Mouse (Mus musculus) cerebellum, adult 2 months (tissue): ENCODE data around the gene Abhd4.

Experiments used
- CTCF ChIP-seq: fragments of 200-500 bp; IDR thresholded peaks from 2 replicates; pipeline ENCODE4 v1.5.1; 2011; ENCODE audit warnings: low read depth, mild to moderate bottlenecking, control low read depth, low read length, moderate library complexity, borderline replicate concordance; ENCODE audit not compliant: insufficient read depth
- POLR2A ChIP-seq: fragments of 200-500 bp; IDR thresholded peaks from 2 replicates; pipeline ENCODE4 v1.6.1; 2011; ENCODE audit warnings: low read length, control low read depth, borderline replicate concordance; ENCODE audit not compliant: insufficient read depth

DNA sequence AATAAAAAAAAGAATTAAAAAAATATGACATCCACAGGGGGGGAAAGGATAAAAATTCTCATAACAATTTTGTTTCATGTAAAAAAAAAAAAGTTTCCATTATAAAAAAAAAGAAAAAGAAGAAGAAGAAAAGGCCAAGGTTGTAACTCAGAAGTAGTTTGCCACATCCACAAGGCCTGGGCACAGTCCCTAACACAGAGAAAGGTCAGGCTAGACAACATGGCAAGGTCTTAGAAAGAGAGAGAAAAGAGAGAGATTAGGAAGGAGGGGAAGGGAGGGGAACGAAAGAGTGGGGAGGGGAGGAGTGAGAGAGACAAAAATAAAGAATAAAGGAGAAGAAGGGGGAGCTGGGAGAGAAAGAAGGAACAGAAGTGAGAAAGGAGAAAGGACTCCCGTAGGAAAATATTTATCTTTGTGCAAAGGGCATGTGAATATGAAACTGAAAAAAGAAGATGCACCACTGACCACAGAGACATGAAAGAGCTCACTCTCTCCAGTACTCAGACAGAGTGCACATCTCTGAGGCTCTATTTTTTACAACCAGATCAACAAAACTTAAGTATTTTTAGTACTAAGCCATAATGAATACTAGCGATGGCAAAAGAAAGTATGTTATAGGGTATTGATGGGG lies 18.1 kb downstream of the Abhd4 start:
- TF ChIP-seq CTCF (no peak), POLR2A (no peak)
